Mouse (Mus musculus) spleen, adult 2 months (tissue): Measurements from ENCODE around the gene Sh3bgrl. TPM values are rescaled to one million over a fixed set of nuclear protein-coding genes. Genes with fewer than 3 reads are reported as not detected.

Experiments
- DNase-seq, 2 experiments: peaks; one replicate each; pipeline versions ENCODE4 v3.0.0 to v3.0.0-alpha.2; 2012 to 2021; ENCODE audit warnings: low spot score in 2 of 2, low read depth in 1 of 2
- H3K27ac ChIP-seq: fragments of 200-500 bp; 2 replicates; pipeline ENCODE4 v1.5.1; 2012; ENCODE audit warnings: low read length, inconsistent platforms; ENCODE audit not compliant: insufficient read depth
- H3K27me3 ChIP-seq: fragments of 200-500 bp; 2 replicates; pipeline ENCODE4 v1.6.1; 2012; ENCODE audit warnings: mild to moderate bottlenecking, moderate library complexity, low read length, inconsistent platforms; ENCODE audit not compliant: control insufficient read depth, insufficient read depth
- H3K36me3 ChIP-seq: fragments of 200-500 bp; 2 replicates; pipeline ENCODE4 v1.6.1; 2012; ENCODE audit warnings: mild to moderate bottlenecking, low read length, inconsistent platforms; ENCODE audit not compliant: control insufficient read depth, insufficient read depth
- H3K4me1 ChIP-seq: fragments of 200-500 bp; 2 replicates; pipeline ENCODE4 v1.6.1; 2011; ENCODE audit warnings: inconsistent platforms; ENCODE audit not compliant: control insufficient read depth, insufficient read depth, insufficient read length
- H3K4me3 ChIP-seq: fragments of 200-500 bp; 2 replicates; pipeline ENCODE4 v1.5.1; 2011; ENCODE audit warnings: mild to moderate bottlenecking, inconsistent platforms; ENCODE audit not compliant: insufficient read depth, insufficient read length; ENCODE audit errors: extremely low read depth
- CTCF ChIP-seq: fragments of 200-500 bp; IDR thresholded peaks from 2 replicates; pipeline ENCODE4 v1.5.1; 2011; ENCODE audit warnings: mild to moderate bottlenecking, inconsistent platforms; ENCODE audit not compliant: insufficient read depth, insufficient read length, insufficient replicate concordance; ENCODE audit errors: extremely low read depth
- POLR2A ChIP-seq: fragments of 200-500 bp; IDR thresholded peaks from 2 replicates; pipeline ENCODE4 v1.6.1; 2011; ENCODE audit warnings: low read depth, low read length, inconsistent platforms
- WGBS: fragments of 180-500 bp; shearing (Covaris S2); methylation state at CpG from one replicate; pipeline ENCODE4 v1.1.7; 2018; 5-methylcytosine and 5-hydroxymethylcytosine counted together
- polyA plus RNA-seq: library from polyadenylated mRNA; depleted of rRNA; stranded (reverse); fragments of >200 nt; gene quantifications from 2 replicates; pipeline ENCODE4 v1.2.3, GENCODE M21; 2012

The Sh3bgrl gene
- polyA plus RNA-seq, 1 experiment = 4.1 TPM

DNA sequence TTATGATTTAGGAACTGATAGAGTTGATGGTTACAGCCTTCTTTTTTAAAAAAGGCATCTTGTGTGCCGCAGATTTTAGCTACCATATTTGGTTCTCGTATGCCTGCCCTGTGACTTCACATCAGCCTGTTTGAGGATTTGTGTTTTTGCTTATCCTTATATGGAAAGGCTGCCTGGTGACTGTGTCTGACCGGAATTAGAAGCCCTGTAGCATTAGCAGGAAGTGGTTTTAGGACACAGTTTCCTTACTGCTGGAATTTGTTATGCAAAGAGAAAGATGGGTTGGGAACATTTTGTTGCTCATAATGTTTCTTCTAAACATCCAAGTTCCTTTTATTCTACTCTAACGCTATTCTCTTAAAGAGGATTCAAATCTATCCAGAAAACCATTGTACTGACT, 47.1 kb downstream of the Sh3bgrl start:
- WGBS = 79% methylated on average over 4 of the region's 4 CpGs
- no peaks in the 10 kb centered on the region for H3K27me3 ChIP-seq
- H3K4me1 ChIP-seq = no peaks in the 10 kb centered on the region
- no peak for TF ChIP-seq CTCF
- TF ChIP-seq POLR2A = no peak
- H3K36me3 ChIP-seq = no peaks in the 10 kb centered on the region
- H3K27ac ChIP-seq = no peak overlapping the region
- no peak overlapping the region for H3K4me3 ChIP-seq
- no peak for DNase-seq

DNA sequence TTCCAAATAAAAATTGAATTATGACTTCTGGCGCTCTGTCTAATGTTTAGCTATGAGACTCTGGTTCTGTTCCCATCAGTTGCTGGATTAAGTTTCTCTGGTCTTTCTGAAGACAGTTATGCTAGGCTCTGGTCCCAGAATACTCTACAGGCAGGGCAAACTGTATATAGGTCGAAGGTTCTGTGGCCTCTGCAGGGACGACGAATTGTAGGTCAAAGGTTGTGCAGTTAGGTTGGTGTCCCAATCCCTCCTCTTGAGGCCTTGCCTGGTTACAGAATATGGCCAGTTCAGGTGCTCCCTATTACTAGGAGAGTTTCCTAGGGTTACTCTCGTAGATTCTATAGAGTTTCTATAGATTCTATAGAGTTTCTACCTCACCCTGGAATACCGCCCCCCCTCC, 50.6 kb downstream of the Sh3bgrl start:
- no peak for TF ChIP-seq POLR2A
- TF ChIP-seq CTCF = no peak
- 88% methylated on average over 6 of the region's 6 CpGs for WGBS
- Histone ChIP-seq H3K27ac (no peak overlapping the region), H3K4me3 (no peak overlapping the region), H3K4me1 (no peaks in the 10 kb centered on the region), H3K27me3 (no peaks in the 10 kb centered on the region), H3K36me3 (no peaks in the 10 kb centered on the region)
- no peak for DNase-seq

DNA sequence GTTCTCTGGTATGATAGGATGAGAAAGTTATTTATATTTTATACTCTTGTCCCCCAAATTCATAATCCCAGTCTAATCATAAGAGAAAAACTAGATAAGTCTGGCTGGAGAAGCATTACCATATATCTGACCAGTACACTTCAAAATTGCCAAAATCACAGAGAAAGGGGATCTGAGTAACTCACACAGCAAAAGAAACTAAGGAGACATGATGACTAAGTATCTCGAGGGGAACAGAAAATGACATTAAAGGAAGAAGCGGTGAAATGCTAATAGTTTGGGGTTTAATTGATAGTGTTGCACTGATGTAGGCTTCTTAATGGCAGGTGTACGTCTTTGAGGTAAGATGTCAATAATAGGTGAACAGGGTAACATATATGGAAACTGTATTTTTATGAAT, 51.9 kb downstream of the Sh3bgrl start:
- TF ChIP-seq CTCF = no peak
- TF ChIP-seq POLR2A = no peak
- no peaks in the 10 kb centered on the region for H3K36me3 ChIP-seq
- DNase-seq = no peak
- no peak overlapping the region for H3K4me3 ChIP-seq
- WGBS = 77% methylated on average over 3 of the region's 3 CpGs
- H3K27me3 ChIP-seq = no peaks in the 10 kb centered on the region
- H3K4me1 ChIP-seq = no peaks in the 10 kb centered on the region
- no peak overlapping the region for H3K27ac ChIP-seq

DNA sequence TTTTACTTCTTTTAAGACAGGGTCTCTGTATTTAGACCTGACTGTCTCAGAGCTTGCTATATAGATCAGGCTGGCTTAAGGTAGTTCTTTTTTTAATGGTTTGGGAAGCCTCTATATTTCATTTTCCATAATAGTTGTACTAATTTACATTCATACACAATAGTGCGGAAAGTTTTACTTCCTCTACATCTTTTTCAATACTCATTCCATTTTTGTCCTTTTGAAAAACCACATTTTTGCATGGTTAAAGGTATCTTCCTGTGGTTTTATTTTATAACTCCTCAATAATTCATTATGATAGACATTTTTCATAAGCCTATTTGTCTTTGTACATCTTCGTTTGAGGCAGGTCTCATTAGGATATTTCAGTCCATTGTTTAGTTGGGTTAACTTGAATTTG, 56.1 kb downstream of the Sh3bgrl start:
- TF ChIP-seq CTCF (no peak), POLR2A (no peak)
- Histone ChIP-seq H3K4me1 (no peaks in the 10 kb centered on the region), H3K36me3 (no peaks in the 10 kb centered on the region), H3K27ac (no peak overlapping the region), H3K4me3 (no peak overlapping the region), H3K27me3 (no peaks in the 10 kb centered on the region)
- WGBS = 65% methylated on average over 2 of the region's 2 CpGs
- DNase-seq = no peak

DNA sequence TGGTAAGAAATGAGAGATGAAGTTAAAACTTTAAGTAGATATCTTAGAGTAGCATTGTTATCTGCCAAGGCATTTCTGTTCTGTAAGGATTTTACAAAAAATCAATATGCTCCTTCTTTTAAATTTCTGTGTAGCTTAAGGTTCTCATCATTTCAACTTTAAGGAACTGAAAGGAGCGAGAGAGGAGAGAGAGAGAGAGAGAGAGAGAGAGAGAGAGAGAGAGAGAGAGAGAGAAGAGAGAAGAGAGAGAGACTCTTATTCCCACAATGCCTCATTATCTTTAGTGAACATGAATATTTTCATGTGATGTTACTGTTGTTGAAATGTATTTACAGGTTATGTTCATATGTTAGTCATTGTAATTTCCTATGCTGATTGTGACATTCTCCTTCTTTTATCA, 65.2 kb downstream of the Sh3bgrl start:
- WGBS = 65% methylated on average over 1 of the region's 1 CpGs
- no peaks in the 10 kb centered on the region for H3K36me3 ChIP-seq
- DNase-seq = no peak
- H3K4me1 ChIP-seq = no peaks in the 10 kb centered on the region
- no peak overlapping the region for H3K27ac ChIP-seq
- no peak overlapping the region for H3K4me3 ChIP-seq
- TF ChIP-seq CTCF = no peak
- TF ChIP-seq POLR2A = no peak
- no peaks in the 10 kb centered on the region for H3K27me3 ChIP-seq

DNA sequence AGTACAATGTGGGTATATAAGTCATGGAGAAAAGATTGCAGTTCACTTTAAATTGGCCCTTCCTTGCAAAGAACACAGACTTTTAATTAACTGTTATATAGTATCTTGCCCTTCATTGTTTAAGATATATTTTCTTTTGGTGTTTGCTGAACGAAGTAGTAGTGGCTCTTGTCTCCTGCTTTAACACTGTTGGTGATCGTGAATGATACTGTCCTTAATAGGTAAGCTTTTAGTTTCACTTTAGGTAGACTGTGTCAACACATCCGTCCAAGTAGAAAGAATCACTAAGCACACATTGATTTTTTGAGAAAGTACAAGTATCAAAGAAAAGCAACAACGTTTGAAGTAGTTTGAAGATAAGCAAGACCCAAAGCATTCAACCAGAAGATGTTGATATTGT, 65.7 kb downstream of the Sh3bgrl start:
- Histone ChIP-seq H3K4me1 (no peaks in the 10 kb centered on the region), H3K27ac (no peak overlapping the region), H3K27me3 (no peaks in the 10 kb centered on the region), H3K36me3 (no peaks in the 10 kb centered on the region), H3K4me3 (no peak overlapping the region)
- DNase-seq = no peak
- TF ChIP-seq POLR2A (no peak), CTCF (no peak)
- WGBS = 78% methylated on average over 4 of the region's 4 CpGs

DNA sequence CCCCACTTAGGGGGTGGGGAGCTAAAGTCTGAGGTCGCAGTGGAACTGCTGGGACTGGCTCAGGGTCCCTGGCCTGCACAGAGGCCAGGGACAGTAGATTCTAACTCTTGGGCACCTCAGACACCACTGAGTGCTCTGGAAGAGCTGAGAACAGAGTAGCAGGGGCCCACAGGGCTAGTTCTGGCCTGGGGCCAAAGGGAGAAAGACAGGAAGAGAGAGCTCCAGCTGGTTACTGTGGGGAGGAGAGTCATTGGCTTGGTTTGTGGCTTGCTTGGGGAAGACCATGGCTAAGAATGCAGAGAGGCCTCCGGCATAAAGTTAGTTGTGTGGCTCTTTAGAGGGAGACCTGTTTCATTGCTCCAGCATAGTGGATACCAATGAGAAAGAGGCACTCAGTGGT, 79.9 kb downstream of the Sh3bgrl start:
- Histone ChIP-seq H3K4me3 (no peak overlapping the region), H3K27me3 (no peaks in the 10 kb centered on the region), H3K27ac (no peak overlapping the region), H3K36me3 (no peaks in the 10 kb centered on the region), H3K4me1 (no peaks in the 10 kb centered on the region; the same call in 1 of the 2 replicates)
- TF ChIP-seq POLR2A (no peak), CTCF (no peak)
- WGBS = 56% methylated on average over 2 of the region's 2 CpGs
- no peak for DNase-seq

DNA sequence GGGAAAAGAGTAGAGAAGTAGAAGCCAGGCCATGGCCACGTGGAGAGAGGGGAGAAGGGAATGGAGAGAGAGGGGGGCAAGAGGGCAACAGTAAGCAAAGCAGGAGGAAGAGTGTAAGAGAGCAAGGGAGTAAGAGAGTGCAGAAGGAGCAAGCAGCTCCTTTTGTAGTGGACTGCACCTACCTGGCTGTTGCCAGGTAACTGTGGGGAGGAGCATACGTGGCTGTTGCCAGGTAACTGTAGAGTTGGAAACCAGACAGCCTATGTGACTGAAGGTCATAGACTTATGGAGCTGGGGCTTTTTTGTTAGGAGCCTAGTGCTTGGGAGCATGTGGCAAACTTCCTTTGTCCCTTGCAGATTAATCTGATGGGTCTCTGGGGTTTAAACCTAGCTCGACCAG, 80.3 kb downstream of the Sh3bgrl start:
- no peaks in the 10 kb centered on the region; the same call in 1 of the 2 replicates for H3K4me1 ChIP-seq
- 64% methylated on average over 3 of the region's 3 CpGs for WGBS
- no peak for TF ChIP-seq CTCF
- no peak for TF ChIP-seq POLR2A
- H3K27ac ChIP-seq = no peak overlapping the region
- H3K27me3 ChIP-seq = no peaks in the 10 kb centered on the region
- H3K4me3 ChIP-seq = no peak overlapping the region
- no peak for DNase-seq
- H3K36me3 ChIP-seq = no peaks in the 10 kb centered on the region
